12 mouse cellular contexts compared by ENCODE assay signal in the genomic region with DNA sequence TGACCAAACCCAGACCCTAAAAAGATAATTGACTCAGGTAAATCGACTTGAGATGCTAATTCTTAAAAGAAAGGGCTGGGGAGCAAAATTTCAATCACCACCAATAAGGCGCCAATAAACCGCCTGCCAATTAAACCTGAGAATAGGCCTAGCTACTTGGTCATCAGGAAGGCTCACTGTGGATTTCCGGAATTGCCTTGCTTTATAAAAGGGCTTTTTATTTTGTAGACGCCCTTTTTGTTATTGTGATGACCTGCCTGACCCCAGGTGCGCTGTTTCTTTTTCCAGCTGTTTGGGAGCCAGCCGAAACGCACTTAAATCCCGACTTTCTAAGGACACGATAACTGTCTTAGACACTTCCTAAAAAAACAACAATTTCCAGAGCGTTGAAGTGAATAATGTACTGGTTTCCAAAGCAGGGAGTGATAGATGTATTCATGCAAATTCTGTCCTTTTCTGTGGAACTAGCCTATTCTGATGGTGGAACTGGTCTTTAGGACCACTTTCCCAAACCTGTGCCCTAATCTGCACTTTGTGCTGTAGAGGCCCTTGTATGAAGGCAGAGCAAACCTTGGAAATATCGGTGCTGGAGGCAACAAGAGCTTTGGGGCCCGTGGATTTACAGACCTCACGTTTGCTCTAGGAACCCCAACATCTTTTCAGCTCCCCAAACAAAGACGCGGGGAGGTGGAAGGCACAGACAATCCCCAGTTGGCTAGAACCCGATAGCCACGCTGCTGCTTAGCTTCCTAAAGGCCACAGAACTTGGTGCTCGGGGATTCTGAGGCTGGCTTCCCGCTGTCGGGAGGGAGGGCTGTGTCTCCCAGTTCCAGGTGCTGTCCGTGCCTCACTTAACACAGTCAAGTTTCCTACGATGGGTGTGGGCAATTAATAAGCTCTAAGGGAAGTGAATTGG. TPM values are rescaled to one million over a fixed set of nuclear protein-coding genes. Genes with fewer than 3 reads are reported as not detected.
DNase-seq lines count a peak whose midpoint lies in the region; ATAC-seq lines count a peak whose summit lies in the region.
"Had no signal": no experiment of that assay in that cellular context is flagged by ENCODE, and none has a peak within 500 bp of the region (broad histone marks: within the 10 kb centered on the region; RNA-seq: fewer than 3 reads in every experiment).

No protein-coding gene starts in this region.

- H3K9me3 ChIP-seq in liver, embryonic 11.5 days (ENCODE audit: control insufficient read depth, low read length) = no peaks in the 10 kb centered on the region
- H3K9me3 ChIP-seq in liver, embryonic 12.5 days (replicated peaks) = no peaks in the 10 kb centered on the region
- no peaks in the 10 kb centered on the region for H3K9me3 ChIP-seq in embryonic facial prominence, embryonic 12.5 days
- no peaks in the 10 kb centered on the region for H3K9me3 ChIP-seq in neural tube, embryonic 15.5 days (replicated peaks)
- H3K9me3 ChIP-seq in kidney, embryonic 15.5 days (replicated peaks) = no peaks in the 10 kb centered on the region

- intact Hi-C loops in left cerebral cortex, postnatal 10 days (cut with DNase I) = no loop called here

- ATAC-seq in liver, embryonic 11.5 days (replicated peaks; ENCODE audit: low FRiP score) = no peak
- ATAC-seq in liver, embryonic 12.5 days = no peak
- no peak for ATAC-seq in embryonic facial prominence, embryonic 12.5 days (ENCODE audit: insufficient number of reproducible peaks, insufficient read depth, low FRiP score, low TSS enrichment)
- ATAC-seq in neural tube, embryonic 15.5 days (ENCODE audit: low FRiP score) = no peak
- ATAC-seq in kidney, embryonic 15.5 days (replicated peaks; ENCODE audit: low FRiP score) = no peak

- no peak overlapping the region for H3K4me3 ChIP-seq in liver, embryonic 11.5 days (ENCODE audit: low read depth, low read length)
- H3K4me3 ChIP-seq in liver, embryonic 12.5 days = no peak overlapping the region
- no peak overlapping the region for H3K4me3 ChIP-seq in embryonic facial prominence, embryonic 12.5 days
- no peak overlapping the region for H3K4me3 ChIP-seq in neural tube, embryonic 15.5 days (replicated peaks)
- no peak overlapping the region for H3K4me3 ChIP-seq in kidney, embryonic 15.5 days (replicated peaks)

- peak; percentile 30 for DNase-seq in liver, embryonic 11.5 days (ENCODE audit: low spot score)
- peak; percentile 5 for DNase-seq in induced T-regulatory cell, adult 2 months (ENCODE audit: low read depth)
- DNase-seq in layer of hippocampus, postnatal 25 days (ENCODE audit: extremely low spot score in 1 of 2, low spot score in 1 of 2) = no peak
- DNase-seq in left cerebral cortex, postnatal 10 days (ENCODE audit: extremely low spot score in 1 of 2, low spot score in 2 of 2) = no peak
- DNase-seq: adrenal gland, postnatal 25 days had no signal

- no peaks in the 10 kb centered on the region for H3K36me3 ChIP-seq in liver, embryonic 11.5 days (ENCODE audit: control insufficient read depth, insufficient read depth, low read length)
- no peaks in the 10 kb centered on the region for H3K36me3 ChIP-seq in liver, embryonic 12.5 days
- H3K36me3 ChIP-seq in embryonic facial prominence, embryonic 12.5 days = no peaks in the 10 kb centered on the region
- H3K36me3 ChIP-seq in neural tube, embryonic 15.5 days = no peaks in the 10 kb centered on the region
- H3K36me3 ChIP-seq in kidney, embryonic 15.5 days = no peaks in the 10 kb centered on the region

- no peak overlapping the region for H3K9ac ChIP-seq in liver, embryonic 11.5 days (ENCODE audit: low read depth, low read length)
- H3K9ac ChIP-seq in liver, embryonic 12.5 days = no peak overlapping the region
- H3K9ac ChIP-seq in embryonic facial prominence, embryonic 12.5 days = no peak overlapping the region
- H3K9ac ChIP-seq in neural tube, embryonic 15.5 days (replicated peaks) = no peak overlapping the region
- H3K9ac ChIP-seq in kidney, embryonic 15.5 days = no peak overlapping the region

- peaks cover 7% of the 10 kb centered on the region; the same call in 1 of the 2 replicates for H3K4me1 ChIP-seq in liver, embryonic 11.5 days (replicated peaks; ENCODE audit: control insufficient read depth, insufficient read depth, low read length)
- peaks cover 25% of the 10 kb centered on the region for H3K4me1 ChIP-seq in liver, embryonic 12.5 days
- H3K4me1 ChIP-seq in embryonic facial prominence, embryonic 12.5 days = peaks cover 16% of the 10 kb centered on the region
- H3K4me1 ChIP-seq in neural tube, embryonic 15.5 days = peaks cover 23% of the 10 kb centered on the region
- H3K4me1 ChIP-seq in kidney, embryonic 15.5 days = peaks cover 25% of the 10 kb centered on the region

- peaks cover 100% of the 10 kb centered on the region for H3K27me3 ChIP-seq in liver, embryonic 11.5 days (replicated peaks; ENCODE audit: control insufficient read depth, insufficient read depth, low read length)
- peaks cover 100% of the 10 kb centered on the region for H3K27me3 ChIP-seq in liver, embryonic 12.5 days (replicated peaks)
- peaks cover 85% of the 10 kb centered on the region for H3K27me3 ChIP-seq in embryonic facial prominence, embryonic 12.5 days
- peaks cover 81% of the 10 kb centered on the region for H3K27me3 ChIP-seq in neural tube, embryonic 15.5 days (replicated peaks)
- peaks cover 100% of the 10 kb centered on the region for H3K27me3 ChIP-seq in kidney, embryonic 15.5 days

- H3K4me2 ChIP-seq in liver, embryonic 11.5 days = no peak overlapping the region
- H3K4me2 ChIP-seq in liver, embryonic 12.5 days = no peak overlapping the region
- H3K4me2 ChIP-seq in embryonic facial prominence, embryonic 12.5 days (replicated peaks) = peak overlapping the region; percentile 18
- H3K4me2 ChIP-seq in neural tube, embryonic 15.5 days = peak overlapping the region; percentile 35; the same call in 1 of the 2 replicates
- no peak overlapping the region for H3K4me2 ChIP-seq in kidney, embryonic 15.5 days

- no peak overlapping the region for H3K27ac ChIP-seq in liver, embryonic 11.5 days (ENCODE audit: low read depth, low read length)
- no peak overlapping the region for H3K27ac ChIP-seq in liver, embryonic 12.5 days
- H3K27ac ChIP-seq in embryonic facial prominence, embryonic 12.5 days = no peak overlapping the region
- no peak overlapping the region for H3K27ac ChIP-seq in neural tube, embryonic 15.5 days (replicated peaks)
- no peak overlapping the region for H3K27ac ChIP-seq in kidney, embryonic 15.5 days

- WGBS in liver, embryonic 11.5 days = 10% methylated on average over 23 of the region's 23 CpGs
- 9% methylated on average over 23 of the region's 23 CpGs for WGBS in liver, embryonic 12.5 days (ENCODE audit: insufficient replicate concordance)
- WGBS in embryonic facial prominence, embryonic 12.5 days = 4% methylated on average over 23 of the region's 23 CpGs
- 14% methylated on average over 23 of the region's 23 CpGs for WGBS in neural tube, embryonic 15.5 days
- 3% methylated on average over 23 of the region's 23 CpGs for WGBS in kidney, embryonic 15.5 days

RNA-seq across cellular contexts. Expression of a gene that starts 2.7 kb away (rescaled TPM):
- polyA plus RNA-seq in liver, embryonic 11.5 days (2014; fragmentation: Nextera tagmentation; extraction: Ambion mirVana) = 0.16 TPM in 1 of 2 replicates, not detected in the other
- not detected in 2 replicates for polyA plus RNA-seq in liver, embryonic 12.5 days (2016; fragmentation: Nextera tagmentation; extraction: Ambion mirVana)
- polyA plus RNA-seq in embryonic facial prominence, embryonic 12.5 days (2016; fragmentation: Nextera tagmentation; extraction: Ambion mirVana) = 4.8 and 5.4 TPM in 2 replicates
- 3.9 and 6.2 TPM in 2 replicates for polyA plus RNA-seq in neural tube, embryonic 15.5 days (2015; fragmentation: Nextera tagmentation; extraction: Ambion mirVana)
- 1 to 10 TPM; 3.3 to 6.2 TPM for total RNA-seq in layer of hippocampus, postnatal 25 days (2021)
- polyA plus RNA-seq in kidney, embryonic 15.5 days (2015; fragmentation: Nextera tagmentation; extraction: Ambion mirVana) = 0.13 TPM in 1 of 2 replicates, not detected in the other
- 1 to 10 TPM; 3.0 to 3.9 TPM for total RNA-seq in left cerebral cortex, postnatal 10 days (2021)
- total RNA-seq: adrenal gland, postnatal 25 days; heart, postnatal 25 days had no signal

RNA-seq across cellular contexts. Expression of a gene that starts 7.1 kb away (rescaled TPM):
- not detected in 2 replicates for polyA plus RNA-seq in liver, embryonic 11.5 days (2014; fragmentation: Nextera tagmentation; extraction: Ambion mirVana)
- polyA plus RNA-seq in liver, embryonic 12.5 days (2016; fragmentation: Nextera tagmentation; extraction: Ambion mirVana) = not detected in 2 replicates
- 3.7 and 4.9 TPM in 2 replicates for polyA plus RNA-seq in embryonic facial prominence, embryonic 12.5 days (2016; fragmentation: Nextera tagmentation; extraction: Ambion mirVana)
- polyA plus RNA-seq in neural tube, embryonic 15.5 days (2015; fragmentation: Nextera tagmentation; extraction: Ambion mirVana) = 5.1 and 6.8 TPM in 2 replicates
- 10 to 100 TPM; 14.6 to 18.1 TPM for total RNA-seq in layer of hippocampus, postnatal 25 days (2021)
- not detected in 2 replicates for polyA plus RNA-seq in kidney, embryonic 15.5 days (2015; fragmentation: Nextera tagmentation; extraction: Ambion mirVana)
- total RNA-seq in left cerebral cortex, postnatal 10 days (2021) = 10 to 100 TPM; 16.4 to 19.0 TPM
- total RNA-seq: adrenal gland, postnatal 25 days; heart, postnatal 25 days; monocyte, adult 5-6 weeks had no signal

RNA-seq across cellular contexts. Expression of a gene that starts 17.3 kb away (rescaled TPM):
- not detected in 2 replicates for polyA plus RNA-seq in liver, embryonic 11.5 days (2014; fragmentation: Nextera tagmentation; extraction: Ambion mirVana)
- not detected in 2 replicates for polyA plus RNA-seq in liver, embryonic 12.5 days (2016; fragmentation: Nextera tagmentation; extraction: Ambion mirVana)
- polyA plus RNA-seq in embryonic facial prominence, embryonic 12.5 days (2016; fragmentation: Nextera tagmentation; extraction: Ambion mirVana) = 0.38 and 0.47 TPM in 2 replicates
- 0.14 and 0.60 TPM in 2 replicates for polyA plus RNA-seq in neural tube, embryonic 15.5 days (2015; fragmentation: Nextera tagmentation; extraction: Ambion mirVana)
- under 1 TPM; 0.12 to 0.42 TPM for total RNA-seq in layer of hippocampus, postnatal 25 days (2021)
- 0.10 TPM in 1 of 2 replicates, not detected in the other for polyA plus RNA-seq in kidney, embryonic 15.5 days (2015; fragmentation: Nextera tagmentation; extraction: Ambion mirVana)
- under 1 TPM in 1 of 2 experiments, not detected in 1; 0.16 TPM for total RNA-seq in left cerebral cortex, postnatal 10 days (2021)
- total RNA-seq: adrenal gland, postnatal 25 days; heart, postnatal 25 days; monocyte, adult 5-6 weeks had no signal

RNA-seq across cellular contexts. Expression of a gene that starts 22.2 kb away (rescaled TPM):
- polyA plus RNA-seq in liver, embryonic 11.5 days (2014; fragmentation: Nextera tagmentation; extraction: Ambion mirVana) = not detected in 2 replicates
- not detected in 2 replicates for polyA plus RNA-seq in liver, embryonic 12.5 days (2016; fragmentation: Nextera tagmentation; extraction: Ambion mirVana)
- not detected in 2 replicates for polyA plus RNA-seq in embryonic facial prominence, embryonic 12.5 days (2016; fragmentation: Nextera tagmentation; extraction: Ambion mirVana)
- polyA plus RNA-seq in neural tube, embryonic 15.5 days (2015; fragmentation: Nextera tagmentation; extraction: Ambion mirVana) = 0.23 and 0.27 TPM in 2 replicates
- under 1 TPM in 1 of 2 experiments, not detected in 1; 0.23 TPM for total RNA-seq in layer of hippocampus, postnatal 25 days (2021)
- not detected in 2 replicates for polyA plus RNA-seq in kidney, embryonic 15.5 days (2015; fragmentation: Nextera tagmentation; extraction: Ambion mirVana)
- total RNA-seq in left cerebral cortex, postnatal 10 days (2021) = not detected
- total RNA-seq: adrenal gland, postnatal 25 days; heart, postnatal 25 days; left cerebral cortex, postnatal 36 days; monocyte, adult 5-6 weeks had no signal

Comparison
In these comparisons a context has a peak if more than half of its experiments do, and no peak if none do; other contexts are left out.
1. DNase-seq: peak in liver, embryonic 11.5 days (single experiment) and induced T-regulatory cell, adult 2 months (single experiment); none in layer of hippocampus, postnatal 25 days (0 of 2) and left cerebral cortex, postnatal 10 days (0 of 2).
2. H3K4me2 ChIP-seq: peak in embryonic facial prominence, embryonic 12.5 days (single experiment) and neural tube, embryonic 15.5 days (single experiment); none in liver, embryonic 11.5 days (single experiment), liver, embryonic 12.5 days (single experiment) and kidney, embryonic 15.5 days (single experiment).